Mouse (Mus musculus) kidney, postnatal 0 days (tissue): ENCODE data around the gene Dlg5. TPM values are rescaled to one million over a fixed set of nuclear protein-coding genes. Genes with fewer than 3 reads are reported as not detected.

Source experiments
- ATAC-seq: fragments of 200-750 bp; cut with Nextera tagmentation; replicated peaks from 2 replicates; pipeline ENCODE4 v1.8.0; 2017; ENCODE audit warnings: low read depth, moderate number of reproducible peaks, moderate TSS enrichment, moderate library complexity; ENCODE audit not compliant: low FRiP score
- DNase-seq: peaks from one replicate; pipeline ENCODE4 v3.0.0-alpha.2; 2016; ENCODE audit warnings: low spot score
- H3K27ac ChIP-seq: fragments of 300-500 bp; sonication (generic); 2 replicates; pipeline ENCODE4 v1.5.1; 2014; ENCODE audit warnings: mild to moderate bottlenecking
- H3K27me3 ChIP-seq: fragments of 300-500 bp; sonication (generic); 2 replicates; pipeline ENCODE4 v1.6.1; 2014; ENCODE audit warnings: low read length, mixed read lengths; ENCODE audit not compliant: insufficient read depth
- H3K36me3 ChIP-seq: fragments of 300-500 bp; sonication (generic); 2 replicates; pipeline ENCODE4 v1.6.1; 2014; ENCODE audit warnings: low read length, mixed read lengths; ENCODE audit not compliant: insufficient read depth
- H3K4me1 ChIP-seq: fragments of 300-500 bp; sonication (generic); replicated peaks from 2 replicates; pipeline ENCODE4 v1.6.1; 2014; ENCODE audit warnings: antibody characterized with exemption, low read length, mixed read lengths; ENCODE audit not compliant: insufficient read depth
- H3K4me2 ChIP-seq: fragments of 300-500 bp; sonication (generic); 2 replicates; pipeline ENCODE4 v1.6.1; 2014; ENCODE audit warnings: mild to moderate bottlenecking, low read length, moderate library complexity, mixed read lengths
- H3K4me3 ChIP-seq: fragments of 300-500 bp; sonication (generic); replicated peaks from 2 replicates; pipeline ENCODE4 v1.5.1; 2014; ENCODE audit warnings: low read depth, low read length
- H3K9ac ChIP-seq: fragments of 300-500 bp; sonication (generic); 2 replicates; pipeline ENCODE4 v1.6.1; 2014; ENCODE audit warnings: low read depth, low read length
- H3K9me3 ChIP-seq: fragments of 300-500 bp; sonication (generic); replicated peaks from 2 replicates; pipeline ENCODE4 v1.6.1; 2016; ENCODE audit warnings: low read length, inconsistent platforms, mixed read lengths
- CTCF ChIP-seq: IDR thresholded peaks from 2 replicates; pipeline ENCODE4 v1.5.1; 2016; ENCODE audit warnings: antibody characterized with exemption, low read depth, mild to moderate bottlenecking, moderate library complexity
- WGBS: fragments of 180-500 bp; shearing (Covaris S2); extraction: QIAGEN DNeasy Blood & Tissue Kit; methylation state at CpG from one replicate; pipeline ENCODE4 v1.1.7; 2014; 5-methylcytosine and 5-hydroxymethylcytosine counted together
- polyA plus RNA-seq: library from polyadenylated mRNA; unstranded; fragments of >200 nt; fragmentation: Nextera tagmentation; extraction: Ambion mirVana; gene quantifications from 2 replicates; pipeline ENCODE4 v1.2.1, GENCODE M21; 2015

The Dlg5 gene
- polyA plus RNA-seq, 1 experiment from 2014 or later: 10.3 TPM

GRCm38 (mm10) chr14:24214436-24214835, 31.3 kb downstream of the Dlg5 start:
- Histone ChIP-seq H3K36me3 (no peaks in the 10 kb centered on the region), H3K9ac (no peak overlapping the region), H3K27ac (no peak overlapping the region), H3K4me1 (peaks cover 44% of the 10 kb centered on the region), H3K4me3 (no peak overlapping the region), H3K27me3 (no peaks in the 10 kb centered on the region), H3K9me3 (no peaks in the 10 kb centered on the region), H3K4me2 (no peak overlapping the region)
- TF ChIP-seq CTCF: no peak
- WGBS: 68% methylated on average over 9 of the region's 9 CpGs
- ATAC-seq (no peak), DNase-seq (no peak)

DNA sequence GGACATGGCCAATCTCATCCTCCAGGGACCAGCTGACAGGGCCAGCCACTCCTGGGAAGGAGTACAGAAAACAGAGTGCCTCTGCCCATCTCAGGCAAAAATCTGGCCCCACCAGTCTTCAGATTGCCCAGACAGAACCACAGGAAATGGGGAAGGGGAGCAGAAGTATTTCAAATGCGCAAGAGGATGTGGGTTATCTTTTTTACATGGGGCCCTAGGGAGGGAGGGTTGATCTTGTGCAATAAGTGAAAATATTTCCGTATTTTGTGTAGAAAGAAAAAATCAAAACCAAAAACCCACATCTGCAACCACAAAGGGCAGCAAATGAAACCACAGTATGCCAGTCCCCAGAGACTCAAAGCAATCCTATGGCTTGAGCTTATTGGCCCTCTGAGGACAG, 32.4 kb downstream of the Dlg5 start:
- 63% methylated on average over 2 of the region's 2 CpGs for WGBS
- TF ChIP-seq CTCF: no peak

DNA sequence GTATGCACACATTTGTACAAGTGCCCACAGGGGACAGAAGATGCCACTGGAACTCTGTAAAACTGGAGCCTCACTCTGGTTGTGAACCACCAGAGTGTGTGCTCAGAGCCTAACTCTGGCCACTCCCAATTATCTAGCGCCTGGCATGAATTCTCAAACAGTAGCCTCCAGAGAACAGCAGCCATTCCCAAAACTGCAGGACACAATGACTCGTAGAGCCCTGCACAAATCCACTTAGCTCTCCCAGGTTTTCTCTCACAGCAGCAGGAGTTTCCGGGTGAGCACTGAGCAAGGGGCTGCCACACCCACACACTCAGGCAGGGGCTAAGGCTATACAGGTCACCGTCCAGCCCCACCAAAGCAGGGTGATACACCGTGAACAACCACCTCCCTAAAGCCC, 32.9 kb downstream of the Dlg5 start:
- Histone ChIP-seq H3K27ac (no peak overlapping the region), H3K4me2 (no peak overlapping the region), H3K4me1 (peaks cover 52% of the 10 kb centered on the region), H3K4me3 (no peak overlapping the region), H3K36me3 (no peaks in the 10 kb centered on the region), H3K9me3 (no peaks in the 10 kb centered on the region), H3K27me3 (no peaks in the 10 kb centered on the region), H3K9ac (no peak overlapping the region)
- no peak for ATAC-seq
- WGBS: 30% methylated on average over 5 of the region's 5 CpGs
- no peak for TF ChIP-seq CTCF
- DNase-seq: no peak

More for the DNA sequence above, 32.4 kb downstream of the Dlg5 start:
- H3K27ac ChIP-seq: no peak overlapping the region
- no peak overlapping the region for H3K4me3 ChIP-seq
- H3K4me2 ChIP-seq: no peak overlapping the region
- H3K36me3 ChIP-seq: no peaks in the 10 kb centered on the region
- DNase-seq: peak; percentile 16
- H3K9ac ChIP-seq: no peak overlapping the region
- ATAC-seq: no peak
- H3K27me3 ChIP-seq: no peaks in the 10 kb centered on the region
- H3K9me3 ChIP-seq: no peaks in the 10 kb centered on the region
- H3K4me1 ChIP-seq: peaks cover 52% of the 10 kb centered on the region

DNA sequence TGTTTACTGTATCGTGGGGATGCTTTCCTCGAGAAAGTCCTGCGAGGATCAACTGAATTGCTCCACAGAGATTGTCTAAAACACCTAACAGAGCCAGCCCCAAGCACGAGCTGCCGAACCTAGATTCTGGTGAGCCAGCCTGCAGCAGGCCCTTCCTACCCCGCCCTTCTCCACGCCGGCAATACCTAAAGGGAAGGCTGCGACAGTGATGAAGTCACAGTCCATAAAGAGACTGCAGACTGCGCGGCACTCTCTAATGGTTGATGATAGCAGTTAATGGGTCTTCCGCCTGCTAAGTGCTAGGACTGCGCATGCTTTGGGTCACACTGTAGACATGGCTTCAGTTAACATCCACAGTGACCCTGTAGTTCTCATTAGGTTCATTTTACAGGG, 38.4 kb downstream of the Dlg5 start:
- peaks cover 41% of the 10 kb centered on the region for H3K4me1 ChIP-seq
- ATAC-seq: no peak

DNA sequence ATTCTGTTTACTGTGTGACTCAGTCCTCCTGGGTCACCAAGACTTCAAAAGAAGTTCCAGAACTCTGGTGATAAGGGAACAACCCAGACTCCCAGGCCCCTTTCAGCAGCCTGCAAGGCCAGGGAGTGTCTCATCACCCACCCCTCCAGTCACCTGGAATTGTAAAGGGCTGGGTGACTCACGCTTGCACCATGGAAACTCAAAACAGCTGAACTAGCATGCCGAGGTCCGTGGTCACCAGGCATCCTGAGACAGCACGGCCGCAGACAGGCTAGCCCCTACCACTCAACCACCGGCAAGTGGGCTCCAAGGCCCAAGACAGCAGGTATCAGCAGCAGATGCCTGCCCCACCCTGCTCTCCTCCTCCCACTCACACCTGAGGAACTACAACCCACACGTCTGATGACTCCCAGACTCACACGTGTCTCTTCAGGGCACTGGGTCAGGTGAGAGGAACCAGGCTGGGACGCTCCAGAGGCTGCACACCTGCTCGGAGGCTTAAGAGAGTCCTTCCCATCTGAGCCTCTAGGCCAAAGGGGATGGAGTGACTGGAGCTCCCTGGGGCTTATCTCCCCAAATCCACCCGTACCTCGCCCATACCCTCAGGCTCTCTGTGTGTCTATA, 38.9 kb downstream of the Dlg5 start:
- DNase-seq (peak; percentile 33), ATAC-seq (peak; percentile 52)
- H3K4me1 ChIP-seq: peaks cover 36% of the 10 kb centered on the region
- H3K36me3 ChIP-seq: no peaks in the 10 kb centered on the region
- H3K4me2 ChIP-seq: no peak overlapping the region
- 42% methylated on average over 12 of the region's 12 CpGs for WGBS
- H3K27me3 ChIP-seq: no peaks in the 10 kb centered on the region
- no peaks in the 10 kb centered on the region for H3K9me3 ChIP-seq
- no peak overlapping the region for H3K4me3 ChIP-seq
- peak overlapping the region; percentile 19; the same call in 1 of the 2 replicates for H3K27ac ChIP-seq
- TF ChIP-seq CTCF: no peak
- no peak overlapping the region for H3K9ac ChIP-seq

More for the DNA sequence above, 38.4 kb downstream of the Dlg5 start:
- DNase-seq: no peak
- Histone ChIP-seq H3K27me3 (no peaks in the 10 kb centered on the region), H3K36me3 (no peaks in the 10 kb centered on the region), H3K27ac (peak overlapping the region; percentile 19; the same call in 1 of the 2 replicates), H3K9me3 (no peaks in the 10 kb centered on the region), H3K9ac (no peak overlapping the region), H3K4me2 (no peak overlapping the region), H3K4me3 (no peak overlapping the region)
- TF ChIP-seq CTCF: no peak
- whole genome bisulfite sequencing: 55% methylated on average over 13 of the region's 13 CpGs

GRCm38 (mm10) chr14:24206314-24206713, 39.4 kb downstream of the Dlg5 start:
- Histone ChIP-seq H3K27me3 (no peaks in the 10 kb centered on the region), H3K9ac (no peak overlapping the region), H3K4me2 (no peak overlapping the region), H3K27ac (peak overlapping the region; percentile 47; the same call in 1 of the 2 replicates), H3K4me3 (no peak overlapping the region), H3K36me3 (no peaks in the 10 kb centered on the region), H3K4me1 (peaks cover 33% of the 10 kb centered on the region), H3K9me3 (no peaks in the 10 kb centered on the region)
- ATAC-seq: 0 out of 2 replicates have a peak, but pooled peaks have one; percentile 50
- TF ChIP-seq CTCF: peak; percentile 20; the same call in 1 of the 2 replicates
- 22% methylated on average over 6 of the region's 9 CpGs for WGBS
- DNase-seq: peak; percentile 55
